Mouse (Mus musculus) layer of hippocampus, postnatal 10 days (tissue): ENCODE measurements at regions not wholly inside any gene's neighbourhood (a gene's known extent, or its start where the extent isn't known, plus 50 kb on each side); places are given as distances from the start of the nearest gene placed in this dataset.

Experiments used
- DNase-seq, 2 experiments: peaks; one replicate each; pipeline ENCODE4 v3.0.0; 2021; ENCODE audit warnings: low spot score in 2 of 2

GRCm38 (mm10) chr5:111543721-111544495, 126.7 kb downstream of the Mn1 start:
- no peak for DNase-seq

- DNase-seq, result no peak
Measured at GRCm38 (mm10) chr5:111553471-111554382, 136.6 kb downstream of the Mn1 start.

DNA sequence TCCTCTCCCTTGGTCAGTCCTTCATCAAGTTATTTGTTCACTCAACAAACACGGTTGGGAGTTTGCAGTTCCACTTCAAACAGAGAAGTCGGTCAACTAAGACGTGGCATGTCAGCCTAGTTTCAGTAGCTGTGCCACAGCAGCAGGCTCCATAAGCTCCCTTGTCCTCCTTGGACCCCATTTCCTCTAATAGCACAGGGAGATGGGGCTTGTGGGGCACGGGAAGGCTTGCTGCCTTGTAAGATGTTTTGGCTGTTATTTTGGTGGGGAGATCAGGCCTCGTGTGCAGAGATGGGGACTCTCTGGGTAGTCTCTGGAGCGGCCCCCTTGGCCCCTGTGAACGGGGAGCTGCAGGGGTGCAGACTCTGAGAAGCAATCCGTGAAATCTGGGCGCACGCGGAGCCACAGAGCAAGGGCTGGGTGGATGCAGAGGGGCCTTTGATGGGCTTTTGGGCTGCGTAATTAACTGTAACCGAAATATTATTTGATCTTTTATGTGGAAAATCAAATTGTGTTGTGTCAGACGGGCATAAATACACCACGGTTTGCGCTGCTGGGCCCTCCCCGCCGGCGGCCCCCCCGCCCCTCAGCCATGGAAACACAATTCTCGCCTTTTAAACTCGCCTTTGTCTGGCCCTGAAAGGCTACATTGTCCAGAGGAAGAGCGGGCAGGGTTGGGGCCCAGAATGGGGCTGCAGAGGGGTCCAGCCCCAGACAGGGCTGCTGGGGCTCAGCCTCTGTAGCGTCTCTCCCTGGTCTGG, 137.6 kb downstream of the Mn1 start:
- DNase-seq, result no peak

DNA sequence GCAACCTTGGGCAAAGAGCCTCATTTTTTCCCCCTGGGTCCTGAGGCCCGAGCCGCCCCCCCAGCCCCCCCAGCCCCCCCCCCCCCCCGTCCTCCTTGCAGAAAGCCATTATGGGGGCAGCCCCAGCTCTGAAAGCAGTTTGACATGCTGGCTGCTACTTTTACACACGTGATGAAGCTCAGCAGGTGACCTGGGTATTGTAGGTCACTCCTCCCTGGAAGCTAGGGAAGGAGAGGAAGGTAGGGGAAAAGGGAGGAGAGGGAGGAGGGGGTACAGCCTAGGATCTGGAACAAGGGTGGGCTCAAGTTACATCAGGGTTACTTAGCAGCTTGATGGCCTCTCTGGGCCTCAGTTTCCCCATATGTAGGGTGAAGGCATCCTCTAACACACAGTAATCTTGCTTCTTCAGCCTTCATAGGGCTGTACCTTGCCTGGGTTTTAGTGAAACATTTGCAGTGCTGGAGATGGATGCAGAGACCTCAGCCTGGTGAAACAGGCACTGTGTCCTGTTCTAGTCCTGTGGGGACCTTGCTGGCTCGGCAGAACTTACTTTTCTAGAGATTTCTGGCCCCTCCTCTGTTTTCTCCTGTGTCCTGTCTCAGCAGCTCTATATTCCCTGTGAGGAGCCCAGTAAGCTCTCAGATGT, 138.3 kb downstream of the Mn1 start:
- no peak for DNase-seq

DNA sequence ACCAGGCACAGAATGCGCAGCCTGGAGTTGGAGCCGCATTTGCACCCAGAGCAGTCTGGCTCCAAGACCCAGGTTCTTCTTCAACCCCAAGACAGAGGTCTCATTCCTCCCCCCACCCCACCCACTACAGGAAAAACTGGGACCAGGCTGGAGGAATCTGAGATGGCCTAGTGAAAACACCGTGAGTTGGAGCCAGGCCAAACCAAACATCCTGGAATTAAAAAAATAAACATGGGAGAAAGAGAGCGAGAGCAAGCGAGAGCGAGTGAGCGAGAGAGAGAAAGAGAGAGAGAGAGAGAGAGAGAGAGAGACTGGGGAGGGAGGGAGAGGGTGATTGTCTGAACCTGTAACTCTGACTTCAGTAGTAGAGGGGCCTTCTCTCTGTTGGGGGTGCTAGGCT, 138.8 kb downstream of the Mn1 start:
- DNase-seq, result no peak

- DNase-seq, result no peak
Measured at GRCm38 (mm10) chr5:111560432-111560831, 143.3 kb downstream of the Mn1 start.

- DNase-seq, result no peak
Measured at GRCm38 (mm10) chr5:111561301-111561700, 144.1 kb downstream of the Mn1 start.

DNA sequence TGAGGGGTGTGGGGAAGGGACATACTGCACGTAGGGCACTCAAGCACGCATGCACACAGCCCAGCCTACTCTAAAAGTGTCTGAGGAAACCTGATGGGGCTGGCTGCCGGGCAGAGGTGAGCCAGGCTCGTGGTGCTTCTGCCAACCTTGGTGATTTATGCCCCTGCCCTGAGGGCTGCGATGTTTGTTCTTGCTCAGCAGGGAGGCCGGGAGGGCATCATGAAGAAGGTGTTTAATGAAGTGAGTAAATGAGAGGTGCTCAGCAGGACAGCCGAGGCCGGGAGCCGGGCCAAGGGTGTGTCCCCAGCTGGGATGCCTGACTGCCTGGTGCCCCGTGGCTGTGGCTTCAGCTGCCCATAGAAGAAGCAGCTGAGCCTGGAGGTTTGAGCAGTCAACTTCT, 153.7 kb downstream of the Mn1 start:
- no peak for DNase-seq

GRCm38 (mm10) chr5:111573265-111573873, 156.2 kb downstream of the Mn1 start:
- DNase-seq, result no peak

GRCm38 (mm10) chr5:111574219-111574840, 157.2 kb downstream of the Mn1 start:
- DNase-seq, result no peak

GRCm38 (mm10) chr5:111575376-111575775, 158.2 kb downstream of the Mn1 start:
- DNase-seq, result no peak

- no peak for DNase-seq
Measured at GRCm38 (mm10) chr5:111577441-111577840, 156.3 kb upstream of the Gm26897 start.

GRCm38 (mm10) chr5:111578088-111578487, 155.6 kb upstream of the Gm26897 start:
- no peak for DNase-seq

GRCm38 (mm10) chr5:111578977-111579727, 154.6 kb upstream of the Gm26897 start:
- DNase-seq, result no peak

- peak; percentile 62 to 66 for DNase-seq
Measured at GRCm38 (mm10) chr5:111580870-111581771, 152.6 kb upstream of the Gm26897 start.

- peak in 1 of 2 experiments; percentile 41 for DNase-seq
Measured at GRCm38 (mm10) chr5:111582004-111582403, 151.7 kb upstream of the Gm26897 start.

DNA sequence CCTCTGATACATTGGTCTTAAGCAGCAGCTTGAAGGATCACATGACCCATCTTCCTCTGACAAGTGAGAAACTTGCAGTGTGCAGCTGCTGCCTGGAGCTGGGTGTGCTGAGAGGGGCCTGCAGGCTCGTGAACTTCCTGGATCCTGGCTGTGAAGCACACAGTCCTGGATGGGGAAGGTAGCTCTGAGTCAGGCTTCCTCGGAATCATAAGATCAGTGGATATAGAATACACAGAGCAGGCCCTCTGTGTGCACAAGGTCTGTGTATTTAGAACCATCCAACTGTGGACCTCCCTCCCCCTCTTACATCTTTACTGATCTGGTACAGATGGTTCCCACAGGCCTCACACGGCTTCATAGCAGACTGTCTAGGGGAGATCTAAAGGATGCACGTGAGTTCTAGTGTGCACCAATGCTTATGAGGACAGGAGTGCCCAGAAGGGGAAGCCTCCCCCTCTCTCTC, 143.1 kb upstream of the Gm26897 start:
- no peak for DNase-seq

DNA sequence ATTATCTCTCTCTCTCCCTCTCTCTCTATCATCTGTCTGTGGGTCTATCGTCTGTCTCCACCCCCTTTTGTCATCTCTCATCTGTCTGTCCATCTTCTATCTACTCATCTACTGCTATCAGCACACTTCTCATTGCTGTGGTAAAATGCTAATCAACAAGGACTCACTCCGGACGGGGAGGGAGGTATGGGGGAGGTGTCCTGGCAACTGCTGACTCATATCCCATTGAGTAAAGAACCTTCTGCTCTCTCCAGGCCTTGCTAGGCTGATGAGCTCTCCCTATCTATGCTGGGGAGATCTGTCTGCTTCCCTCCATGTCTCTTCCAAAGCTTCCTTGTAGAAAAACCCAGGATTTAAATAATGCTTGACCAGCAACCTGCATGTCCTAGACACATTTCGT, 140.9 kb upstream of the Gm26897 start:
- no peak for DNase-seq
